Mouse (Mus musculus): ENCODE data around the gene Nploc4.

GRCm38 (mm10) chr11:120455413-120455812 lies 17.9 kb upstream of the Nploc4 start:
- TF ChIP-seq CTCF (IDR thresholded peaks at IDR 0.05; ENCODE audit: low read depth, low read length) (no peak), POLR2A (IDR thresholded peaks at IDR 0.05; ENCODE audit: extremely low read depth, insufficient read depth, low read length) (no peak)
